Mouse (Mus musculus) stomach, postnatal 0 days (tissue): Measurements from ENCODE around the gene Gm20458. TPM values are rescaled to one million over a fixed set of nuclear protein-coding genes. Genes with fewer than 3 reads are reported as not detected.
A peak's percentile ranks its signal among the peaks of the same experiment; 100 is the strongest.

Experiments used
- ATAC-seq: fragments of 200-750 bp; cut with Nextera tagmentation; 2 replicates; pipeline ENCODE4 v1.8.0; 2017; ENCODE audit not compliant: low FRiP score, low TSS enrichment
- DNase-seq: peaks from one replicate; pipeline ENCODE4 v3.0.0-alpha.2; 2016; ENCODE audit warnings: low spot score
- H3K27ac ChIP-seq: fragments of 300-500 bp; sonication (generic); replicated peaks from 2 replicates; pipeline ENCODE4 v1.5.1; 2014; ENCODE audit warnings: mild to moderate bottlenecking, control low read depth
- H3K27me3 ChIP-seq: fragments of 300-500 bp; sonication (generic); 2 replicates; pipeline ENCODE4 v1.6.1; 2014; ENCODE audit warnings: low read length; ENCODE audit not compliant: control insufficient read depth, insufficient read depth
- H3K36me3 ChIP-seq: fragments of 300-500 bp; sonication (generic); 2 replicates; pipeline ENCODE4 v1.6.1; 2014; ENCODE audit warnings: low read length, mixed read lengths; ENCODE audit not compliant: control insufficient read depth, insufficient read depth
- H3K4me1 ChIP-seq: fragments of 300-500 bp; sonication (generic); replicated peaks from 2 replicates; pipeline ENCODE4 v1.6.1; 2014; ENCODE audit warnings: antibody characterized with exemption; ENCODE audit not compliant: control insufficient read depth, insufficient read depth
- H3K4me2 ChIP-seq: fragments of 300-500 bp; sonication (generic); replicated peaks from 2 replicates; pipeline ENCODE4 v1.6.1; 2014; ENCODE audit warnings: low read depth, mild to moderate bottlenecking, control low read depth, moderate library complexity
- H3K4me3 ChIP-seq: fragments of 300-500 bp; sonication (generic); 2 replicates; pipeline ENCODE4 v1.5.1; 2014; ENCODE audit warnings: low read depth, low read length, control low read depth
- H3K9ac ChIP-seq: fragments of 300-500 bp; sonication (generic); 2 replicates; pipeline ENCODE4 v1.6.1; 2014; ENCODE audit warnings: mild to moderate bottlenecking, low read length, control low read depth, mixed read lengths
- H3K9me3 ChIP-seq: fragments of 300-500 bp; sonication (generic); 2 replicates; pipeline ENCODE4 v1.6.1; 2016; ENCODE audit warnings: low read length; ENCODE audit not compliant: control insufficient read depth
- CTCF ChIP-seq: IDR thresholded peaks from 2 replicates; pipeline ENCODE4 v1.5.1; 2016; ENCODE audit warnings: antibody characterized with exemption, low read depth, mild to moderate bottlenecking, moderate library complexity
- EP300 ChIP-seq: optimal IDR thresholded peaks from 2 replicates; pipeline ENCODE3; 2016; ENCODE audit warnings: antibody characterized with exemption
- WGBS: fragments of 180-500 bp; shearing (Covaris S2); extraction: QIAGEN DNeasy Blood & Tissue Kit; methylation state at CpG from one replicate; pipeline ENCODE4 v1.1.7; 2014; 5-methylcytosine and 5-hydroxymethylcytosine counted together
- polyA plus RNA-seq: library from polyadenylated mRNA; unstranded; fragments of >200 nt; fragmentation: Nextera tagmentation; extraction: Ambion mirVana; gene quantifications from 2 replicates; pipeline ENCODE4 v1.2.1, GENCODE M21; 2015

The Gm20458 gene
- polyA plus RNA-seq, 1 experiment from 2014 or later = 28.1 TPM

DNA sequence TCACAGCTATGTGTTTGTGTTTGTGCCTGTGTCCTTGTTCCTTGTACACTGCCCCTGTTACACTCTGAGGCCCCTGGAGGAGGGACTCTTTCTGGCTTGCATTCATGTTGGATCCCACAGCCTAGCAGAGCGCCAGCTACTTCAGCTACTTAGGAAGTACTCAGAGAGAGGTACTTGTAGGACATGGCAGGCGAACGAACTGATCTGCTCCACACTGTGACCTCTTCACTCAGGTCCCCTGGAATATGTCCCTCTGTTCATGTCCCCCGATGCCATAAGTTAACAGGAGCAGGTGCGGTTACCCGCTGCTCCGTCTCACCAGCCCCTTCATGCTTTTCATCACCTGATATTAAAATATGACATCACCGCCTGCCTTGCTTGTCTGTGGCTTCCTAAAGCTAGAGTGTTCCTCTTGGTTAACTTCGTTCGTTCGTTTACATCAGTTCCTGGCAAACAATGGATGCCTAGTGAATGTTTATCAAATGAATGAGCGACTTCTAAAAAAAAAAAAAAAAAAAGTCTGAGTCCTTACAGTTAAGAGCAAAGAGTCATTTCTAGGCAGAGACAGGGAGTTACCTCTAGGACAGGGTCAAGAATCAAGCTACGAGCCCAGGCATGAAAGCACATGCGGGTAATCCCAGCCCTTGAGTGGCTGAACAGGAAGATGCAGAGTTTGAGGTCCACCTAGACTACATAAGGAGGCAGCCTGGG is 7.6 kb upstream of the Gm20458 start:
- Histone ChIP-seq H3K27ac (no peak overlapping the region), H3K9ac (no peak overlapping the region), H3K27me3 (no peaks in the 10 kb centered on the region), H3K9me3 (no peaks in the 10 kb centered on the region), H3K36me3 (no peaks in the 10 kb centered on the region), H3K4me2 (no peak overlapping the region), H3K4me3 (no peak overlapping the region), H3K4me1 (peaks cover 15% of the 10 kb centered on the region)
- DNase-seq = no peak
- no peak for ATAC-seq
- 47% methylated on average over 14 of the region's 14 CpGs for WGBS
- TF ChIP-seq CTCF (no peak), EP300 (no peak)

DNA sequence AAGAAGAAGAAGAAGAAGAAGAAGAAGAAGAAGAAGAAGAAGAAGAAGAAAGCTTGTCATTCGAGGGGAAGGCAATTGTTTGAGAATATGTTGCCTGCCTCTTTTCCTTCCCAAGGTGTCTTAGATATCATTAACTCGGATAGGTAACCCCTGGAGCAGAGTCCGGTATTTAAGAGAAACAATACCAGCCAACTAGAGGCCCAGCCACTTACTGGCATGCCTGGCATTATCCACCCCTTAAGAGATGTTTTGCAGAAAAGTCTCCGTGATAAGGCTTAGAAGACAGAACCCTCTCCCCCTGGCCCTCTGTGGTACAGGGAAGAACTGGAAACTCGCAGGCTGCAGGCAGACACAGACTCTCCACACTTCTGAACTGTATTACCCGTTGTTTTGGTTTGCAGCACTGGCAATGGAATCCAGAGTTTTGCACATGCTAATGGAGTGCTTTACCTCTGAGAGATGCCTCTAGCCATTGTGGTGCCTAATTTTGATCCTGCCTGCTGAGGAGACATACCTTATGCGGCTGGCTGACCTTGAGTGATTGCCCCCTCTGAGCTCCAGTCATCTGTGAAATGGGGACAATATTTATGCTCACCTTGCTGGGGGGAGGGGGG is 6.8 kb upstream of the Gm20458 start:
- TF ChIP-seq CTCF (no peak), EP300 (no peak)

DNA sequence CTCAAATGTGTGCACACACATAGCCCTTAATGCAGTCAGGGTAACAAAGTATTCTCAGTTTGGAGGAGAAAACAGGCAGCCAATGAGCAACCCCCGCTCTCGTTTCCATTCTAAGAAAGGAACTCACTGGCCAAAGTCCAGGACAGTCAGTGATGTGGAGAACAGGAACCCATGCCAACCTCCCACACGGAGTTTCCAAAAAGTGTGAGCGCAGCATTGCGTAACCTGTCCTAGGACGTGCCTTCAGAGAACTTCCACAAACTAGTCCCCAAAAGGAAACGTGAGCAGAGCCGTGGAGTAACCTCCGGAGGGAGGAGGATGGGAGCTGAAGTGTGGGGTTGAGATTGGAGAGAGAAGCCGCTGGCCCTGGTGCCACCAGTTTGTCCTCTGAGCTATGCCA is 5.9 kb upstream of the Gm20458 start:
- DNase-seq (peak; percentile 77), ATAC-seq (peak; percentile 30)
- Histone ChIP-seq H3K27me3 (no peaks in the 10 kb centered on the region), H3K4me2 (no peak overlapping the region; the same call in 1 of the 2 replicates), H3K4me3 (no peak overlapping the region), H3K4me1 (peaks cover 15% of the 10 kb centered on the region), H3K9ac (no peak overlapping the region), H3K27ac (peak overlapping the region; percentile 92), H3K9me3 (no peaks in the 10 kb centered on the region), H3K36me3 (no peaks in the 10 kb centered on the region)
- TF ChIP-seq CTCF (no peak), EP300 (no peak)
- 29% methylated on average over 10 of the region's 10 CpGs for WGBS

More for the DNA sequence above, 6.8 kb upstream of the Gm20458 start:
- Histone ChIP-seq H3K4me3 (no peak overlapping the region), H3K27me3 (no peaks in the 10 kb centered on the region), H3K27ac (no peak overlapping the region; the same call in 1 of the 2 replicates), H3K9me3 (no peaks in the 10 kb centered on the region), H3K36me3 (no peaks in the 10 kb centered on the region), H3K9ac (no peak overlapping the region), H3K4me1 (peaks cover 15% of the 10 kb centered on the region), H3K4me2 (no peak overlapping the region)
- no peak for DNase-seq
- WGBS = 67% methylated on average over 7 of the region's 7 CpGs
- no peak for ATAC-seq

- Histone ChIP-seq H3K4me3 (no peak overlapping the region), H3K27me3 (no peaks in the 10 kb centered on the region), H3K4me2 (no peak overlapping the region), H3K27ac (peak overlapping the region; percentile 92), H3K36me3 (no peaks in the 10 kb centered on the region), H3K4me1 (peaks cover 15% of the 10 kb centered on the region), H3K9me3 (no peaks in the 10 kb centered on the region), H3K9ac (no peak overlapping the region)
- ATAC-seq (no peak), DNase-seq (peak; percentile 15)
- 49% methylated on average over 6 of the region's 6 CpGs for WGBS
- TF ChIP-seq CTCF (no peak), EP300 (no peak)
Measured at GRCm38 (mm10) chr2:164455421-164456190, 5.2 kb upstream of the Gm20458 start.

DNA sequence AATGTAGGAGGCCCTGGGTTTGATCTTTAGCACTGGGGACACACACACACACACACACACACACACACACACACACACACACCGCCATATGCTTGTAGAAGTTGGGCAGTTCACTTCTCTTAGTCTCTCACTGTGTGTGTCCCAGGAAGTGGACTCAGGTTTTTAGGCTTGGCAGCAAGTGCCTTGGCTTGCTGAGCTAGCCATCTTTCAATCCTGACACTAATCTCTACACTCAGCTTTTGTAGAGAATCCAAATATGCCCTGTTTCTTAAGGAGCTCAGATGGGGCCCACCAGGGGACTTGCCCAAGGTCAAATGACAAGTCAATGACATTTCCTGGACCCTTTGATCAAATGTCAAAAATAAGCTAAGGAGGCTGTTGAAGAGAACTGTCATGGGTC is 4.4 kb upstream of the Gm20458 start:
- DNase-seq (peak; percentile 13), ATAC-seq (no peak)
- WGBS = 75% methylated on average over 1 of the region's 1 CpGs
- no peaks in the 10 kb centered on the region for H3K27me3 ChIP-seq
- H3K4me2 ChIP-seq = peak overlapping the region; percentile 40; the same call in 1 of the 2 replicates
- H3K9ac ChIP-seq = 0 out of 2 replicates have a peak overlapping the region, but pooled peaks have one; percentile 32
- peak overlapping the region; percentile 92 for H3K27ac ChIP-seq
- no peaks in the 10 kb centered on the region for H3K36me3 ChIP-seq
- TF ChIP-seq EP300 (no peak), CTCF (no peak)
- no peaks in the 10 kb centered on the region for H3K9me3 ChIP-seq
- H3K4me1 ChIP-seq = peaks cover 15% of the 10 kb centered on the region
- no peak overlapping the region for H3K4me3 ChIP-seq
